Mouse (Mus musculus) activated CD4-positive, CD25-positive, alpha-beta regulatory T cell, adult 4 months (primary cell): Measurements from ENCODE around the gene Vma21. TPM values are rescaled to one million over a fixed set of nuclear protein-coding genes. Genes with fewer than 3 reads are reported as not detected.
A peak's percentile ranks its signal among the peaks of the same experiment; 100 is the strongest.

ENCODE experiments used
- ATAC-seq: one replicate; pipeline ENCODE4 v1.8.0; 2017
- polyA plus RNA-seq, 2 experiments: library from polyadenylated mRNA; unstranded; fragments of 100-300 nt; shearing (Covaris generic); gene quantifications; one replicate each; pipeline ENCODE4 v1.2.1; 2017

The Vma21 gene
- polyA plus RNA-seq, result 10 to 100 TPM; 40.6 to 46.8 TPM

GRCm38 (mm10) chrX:71815631-71816345, at the start of gene Vma21:
Gene Vma21 (plus strand): TSS chrX:71815924.
- no peak for ATAC-seq

DNA sequence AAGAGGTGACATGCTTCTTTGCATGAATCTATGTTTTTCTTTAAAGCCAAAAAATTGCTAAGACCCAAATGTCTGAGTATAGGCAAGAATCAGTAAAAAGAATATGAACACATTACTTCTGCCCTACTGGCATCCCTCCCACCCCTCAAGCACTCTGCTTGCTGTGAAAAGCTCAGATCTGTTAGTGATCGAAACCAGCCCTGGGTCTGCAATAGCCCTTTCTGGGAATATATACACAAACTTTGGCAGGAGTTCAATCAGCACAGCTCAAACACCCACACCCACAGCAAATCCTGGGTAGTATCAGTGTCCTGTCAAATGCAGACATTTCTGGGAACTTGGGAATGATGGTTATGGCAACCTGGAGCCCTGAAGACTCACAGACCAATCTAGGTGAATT, 47.8 kb upstream of the Vma21 start:
- no peak for ATAC-seq

DNA sequence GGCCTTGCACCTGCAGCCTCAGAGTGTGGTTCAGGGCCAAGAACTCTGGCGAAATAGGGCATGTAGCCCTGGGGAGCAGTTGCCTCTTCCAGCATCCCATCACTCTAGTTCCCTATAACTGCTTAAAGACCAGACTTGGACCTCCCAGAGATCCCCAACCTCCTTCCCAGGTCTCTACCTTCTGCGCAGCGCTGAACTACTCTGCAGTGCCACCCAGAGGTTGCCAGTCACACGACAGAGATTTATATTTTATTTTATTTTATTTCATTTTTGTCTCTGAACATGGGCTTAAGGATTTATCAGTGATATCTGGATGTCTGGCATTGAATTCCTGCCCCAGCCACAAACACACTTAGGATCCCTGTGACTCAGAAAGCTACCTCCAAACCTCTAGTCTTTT, 24.6 kb upstream of the Vma21 start:
- no peak for ATAC-seq

GRCm38 (mm10) chrX:71797766-71798165, 18.0 kb upstream of the Vma21 start:
- ATAC-seq, result no peak

- ATAC-seq, result no peak
These were observed 16.8 kb upstream of the Vma21 start for GRCm38 (mm10) chrX:71798883-71799282.

GRCm38 (mm10) chrX:71811966-71812835, 3.5 kb upstream of the Vma21 start:
- ATAC-seq, result no peak

DNA sequence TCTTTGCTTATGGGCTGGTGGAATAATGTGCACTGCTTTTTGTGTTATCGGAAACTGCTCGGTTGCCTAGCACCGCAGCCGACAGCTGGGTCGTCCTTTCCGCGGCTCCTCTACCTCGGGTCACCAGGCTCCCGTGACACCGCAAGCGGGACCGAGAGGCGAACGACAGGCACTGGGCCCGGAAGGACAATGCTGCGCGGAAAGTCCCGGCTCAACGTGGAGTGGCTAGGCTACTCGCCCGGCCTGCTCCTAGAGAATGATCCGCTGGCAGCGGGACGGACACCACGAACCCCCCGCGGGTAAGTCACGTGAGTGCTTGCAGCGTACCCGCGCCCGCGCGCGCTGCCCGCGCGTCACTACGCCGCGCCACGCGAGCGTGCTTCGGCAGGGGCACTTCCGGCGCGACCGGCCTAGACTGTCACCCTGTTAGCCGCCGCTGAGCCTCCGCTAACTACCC, 705 bp downstream of the Vma21 start:
- ATAC-seq, result peak; percentile 91

DNA sequence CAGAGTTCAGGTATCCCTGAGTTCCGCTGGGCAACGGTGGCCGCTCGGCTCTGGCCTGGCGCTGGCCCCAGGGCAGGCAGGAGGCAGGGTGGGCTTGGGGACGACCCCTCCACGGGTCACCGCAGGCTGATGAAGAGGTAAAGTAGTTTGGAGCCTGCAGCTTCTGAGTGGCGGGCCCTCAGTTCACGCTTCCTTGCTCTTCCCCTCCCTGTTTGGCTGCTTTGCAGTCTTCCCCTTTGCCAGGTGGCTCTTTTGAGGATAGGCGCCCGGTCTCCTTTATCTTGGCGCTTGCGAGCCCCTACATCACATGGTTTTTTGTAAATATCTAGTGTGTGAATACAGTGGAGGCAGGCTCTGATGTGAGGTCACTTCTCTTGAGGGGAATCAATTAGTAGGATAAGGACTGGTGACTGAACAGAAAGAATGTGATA, 1.2 kb downstream of the Vma21 start:
- ATAC-seq, result no peak

GRCm38 (mm10) chrX:71838911-71839310, 23.2 kb downstream of the Vma21 start:
- ATAC-seq, result no peak

GRCm38 (mm10) chrX:71846696-71847095, 31.0 kb downstream of the Vma21 start:
- no peak for ATAC-seq

GRCm38 (mm10) chrX:71853798-71854197, 38.1 kb downstream of the Vma21 start:
- no peak for ATAC-seq

Other genes with a start within 250 kb of the Vma21 start
- gene Gpr50, start 152.3 kb upstream of the Vma21 start, polyA plus RNA-seq, result not detected
- gene Gm1141, start 105.1 kb downstream of the Vma21 start, polyA plus RNA-seq, result under 1 TPM in 1 of 2 experiments, not detected in 1; 0.28 TPM
- not detected for gene Prrg3, start 146.7 kb downstream of the Vma21 start, polyA plus RNA-seq
- gene Fate1, start 157.1 kb downstream of the Vma21 start, polyA plus RNA-seq, result not detected
- gene Cnga2, start 175.9 kb downstream of the Vma21 start, polyA plus RNA-seq, result not detected